Mouse (Mus musculus): ENCODE measurements around the gene Junb.

DNA sequence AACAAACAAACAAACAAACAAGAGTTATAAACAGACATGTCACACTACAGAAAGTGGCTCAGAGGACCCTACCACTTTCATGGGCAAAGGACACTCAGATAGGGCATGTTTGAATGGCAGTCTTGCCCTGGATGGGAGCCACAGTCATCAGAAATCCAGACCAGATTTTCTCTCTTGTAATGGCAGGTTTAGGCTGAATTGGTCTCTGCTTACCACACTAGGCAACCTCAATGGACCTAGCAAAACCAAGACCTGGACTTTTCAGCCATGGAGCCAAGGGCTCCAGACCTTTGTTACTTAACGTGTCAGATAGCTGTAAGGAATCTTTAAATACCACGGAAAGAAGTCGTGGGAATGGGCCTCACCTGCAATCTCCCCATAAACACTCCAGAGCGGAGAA lies 34.8 kb downstream of the Junb start:
- TF ChIP-seq CTCF (IDR thresholded peaks at IDR 0.05; ENCODE audit: low read depth, low read length) (no peak), POLR2A (IDR thresholded peaks at IDR 0.05; ENCODE audit: borderline replicate concordance, low read depth, low read length) (no peak)

All from bone marrow macrophage, adult 2 months (primary cell).